Mouse (Mus musculus) Muller cell, postnatal 12 days (primary cell): ENCODE measurements at regions not wholly inside any gene's neighbourhood (a gene's known extent, or its start where the extent isn't known, plus 50 kb on each side); places are given as distances from the start of the nearest gene placed in this dataset.

Experiments used
- DNase-seq: peaks from one replicate; pipeline ENCODE4 v3.0.0-alpha.2; 2015; ENCODE audit errors: inconsistent ontology term

DNA sequence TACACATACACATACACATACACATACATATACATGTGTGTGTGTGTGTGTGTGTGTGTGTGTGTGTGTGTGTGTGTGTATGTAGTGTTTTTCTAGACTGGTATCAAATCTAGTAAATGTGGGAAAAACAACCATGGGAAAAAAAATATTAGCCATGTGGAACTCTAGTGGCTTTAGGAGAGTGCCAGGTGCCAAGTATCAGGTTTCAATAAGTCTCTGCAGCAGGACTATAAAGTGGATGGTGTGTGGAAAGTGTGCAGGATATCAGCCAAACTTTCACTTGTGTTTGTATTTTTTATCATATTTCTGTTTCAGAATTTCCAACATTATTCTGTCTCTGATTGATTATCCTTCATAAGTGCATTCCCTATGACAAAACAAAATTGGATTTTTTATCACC, 653.3 kb upstream of the Fam98a start:
- DNase-seq, result no peak

- no peak for DNase-seq
Measured at GRCm38 (mm10) chr17:76184813-76185212, 633.1 kb upstream of the Fam98a start.

GRCm38 (mm10) chr17:76136660-76137495, 585.1 kb upstream of the Fam98a start:
- no peak for DNase-seq

- DNase-seq, result no peak
Measured at GRCm38 (mm10) chr17:76134030-76134429, 582.3 kb upstream of the Fam98a start.

DNA sequence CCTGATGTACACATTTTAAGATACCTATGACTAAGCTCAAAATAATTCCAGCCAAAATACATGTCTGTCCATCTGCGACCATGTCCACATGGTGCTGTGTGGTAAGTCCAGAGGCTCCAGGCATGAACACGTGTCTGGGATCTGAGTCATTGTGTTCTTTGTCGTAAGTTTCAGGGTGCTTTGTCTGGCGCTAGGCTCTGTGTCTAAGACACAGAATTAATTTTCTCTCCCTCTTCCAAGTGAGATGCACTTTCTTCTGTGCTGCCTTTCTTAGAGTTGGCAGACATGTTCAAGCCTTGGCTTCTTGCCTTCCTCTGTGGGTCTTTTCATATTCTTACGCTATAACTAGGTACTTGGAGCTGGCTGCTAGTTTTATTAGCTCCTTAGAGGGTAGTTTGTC, 573.5 kb upstream of the Fam98a start:
- no peak for DNase-seq

DNA sequence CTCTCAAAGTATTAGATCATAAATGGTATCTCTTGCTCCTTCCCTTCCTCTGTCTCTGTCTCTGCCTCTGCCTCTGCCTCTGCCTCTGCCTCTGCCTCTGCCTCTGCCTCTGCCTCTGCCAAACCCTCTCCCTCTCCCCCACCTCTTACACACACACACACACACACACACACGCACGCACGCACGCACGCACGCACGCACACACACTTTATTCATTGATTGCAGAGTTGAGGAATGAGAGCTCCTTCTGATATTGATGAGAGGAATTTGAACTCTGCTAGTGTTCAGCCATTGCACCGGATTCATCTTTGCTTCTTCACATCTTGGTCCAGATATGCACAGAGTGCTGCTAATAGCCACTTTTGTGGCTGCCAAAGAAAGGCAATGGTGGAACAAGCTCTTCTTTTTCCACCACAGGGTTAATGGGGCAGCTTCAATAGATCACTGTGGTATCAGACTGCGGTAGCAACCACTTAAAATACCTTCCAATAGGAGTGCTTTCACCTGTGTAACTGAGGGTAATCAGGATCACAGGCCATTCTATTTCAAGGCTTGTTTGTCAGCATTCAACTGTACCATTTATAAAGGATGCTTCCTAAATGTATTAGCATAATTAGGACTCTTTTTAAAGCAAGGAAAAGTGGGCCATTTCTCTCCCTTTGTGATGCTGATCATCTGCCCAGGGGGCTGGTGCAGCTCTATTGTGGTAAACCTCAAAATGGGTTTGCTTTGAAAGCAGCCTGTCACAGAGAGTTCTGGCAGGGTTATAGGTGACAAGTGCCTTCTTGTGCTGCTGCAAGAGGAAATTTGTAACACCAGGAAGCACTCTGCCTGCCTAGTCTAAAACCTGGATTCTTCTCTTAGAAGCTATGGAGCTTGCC, 559.8 kb upstream of the Fam98a start:
- peak; percentile 86 for DNase-seq

- peak; percentile 42 for DNase-seq
Measured at GRCm38 (mm10) chr17:76110856-76111255, 559.1 kb upstream of the Fam98a start.

DNA sequence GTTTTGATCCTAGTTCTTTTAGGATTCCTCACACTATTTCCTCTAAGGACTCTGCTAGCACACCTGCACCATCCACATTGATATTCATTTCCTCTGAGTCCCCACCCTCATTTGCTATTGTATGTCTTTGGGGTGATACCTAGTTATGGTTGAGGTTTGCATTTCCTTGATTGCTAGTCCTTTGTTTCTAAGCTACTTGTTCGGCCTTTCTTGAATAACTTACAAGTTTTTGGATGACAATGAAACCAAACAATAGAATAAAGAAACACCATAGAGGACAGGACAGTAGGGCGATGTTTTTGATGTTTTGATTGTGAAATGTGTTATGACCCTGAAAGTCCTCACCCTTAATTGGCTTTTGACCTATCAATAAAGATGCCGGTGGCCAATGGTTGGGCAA, 531.8 kb upstream of the Fam98a start:
- DNase-seq, result no peak

DNA sequence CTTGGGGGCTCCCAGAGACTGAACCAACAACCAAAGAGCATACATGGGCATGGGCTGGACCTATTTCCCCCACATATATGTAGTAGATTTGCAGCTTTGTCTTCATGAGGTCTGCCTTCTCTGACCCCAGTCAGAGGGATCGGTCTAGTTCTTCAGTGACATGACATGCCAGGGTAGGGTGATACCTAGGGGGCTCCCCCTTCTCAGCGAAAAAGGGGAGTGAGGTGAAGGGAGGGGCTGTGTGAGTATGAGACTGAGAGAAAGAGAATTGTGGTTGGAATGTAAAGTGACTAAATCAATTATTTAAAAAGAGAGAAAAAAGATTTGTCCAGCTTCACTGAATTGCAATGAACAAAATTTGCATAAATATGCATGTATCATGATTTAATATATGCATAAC, 530.0 kb upstream of the Fam98a start:
- no peak for DNase-seq

- DNase-seq, result no peak
Measured at GRCm38 (mm10) chr17:76046438-76046837, 494.7 kb upstream of the Fam98a start.

- DNase-seq, result no peak
Measured at GRCm38 (mm10) chr17:76032710-76033109, 481.0 kb upstream of the Fam98a start.

- peak; percentile 84 for DNase-seq
Measured at GRCm38 (mm10) chr17:76008011-76008410, 456.3 kb upstream of the Fam98a start.

GRCm38 (mm10) chr17:76002836-76003235, 451.1 kb upstream of the Fam98a start:
- DNase-seq, result no peak

- no peak for DNase-seq
Measured at GRCm38 (mm10) chr17:75961371-75961770, 409.6 kb upstream of the Fam98a start.

DNA sequence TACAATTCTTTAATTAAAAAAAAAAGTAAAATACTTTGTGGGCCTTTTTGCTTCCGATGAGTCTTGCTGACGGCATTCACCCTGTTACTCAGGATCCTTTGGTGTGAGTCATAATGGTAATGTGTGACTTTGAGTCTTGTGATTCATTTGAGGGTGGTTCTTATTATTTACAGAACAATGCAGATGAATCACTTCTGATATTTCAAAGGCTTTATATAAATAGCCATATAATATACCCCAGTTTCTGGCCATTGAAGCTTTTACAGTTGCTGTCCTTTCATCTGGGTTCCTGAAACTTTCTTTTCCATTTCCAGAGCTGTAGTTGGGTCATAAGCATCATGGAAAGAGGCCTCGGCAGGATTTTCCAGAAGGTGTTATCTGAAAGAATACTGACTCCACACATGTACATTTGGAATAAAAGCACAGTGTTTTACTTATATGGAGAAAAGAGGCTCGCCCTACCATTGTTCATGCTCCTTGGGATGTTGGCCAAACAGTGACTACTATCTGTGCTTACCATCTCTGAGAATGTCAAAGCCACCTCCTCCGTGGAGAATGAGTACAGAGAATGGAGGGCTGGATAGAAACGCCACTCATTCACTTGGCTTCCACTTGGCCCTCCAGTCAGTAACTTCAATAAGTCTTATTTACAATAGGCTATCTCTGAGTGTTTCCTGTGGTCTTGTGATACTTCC, 385.1 kb upstream of the Fam98a start:
- DNase-seq, result peak; percentile 91

DNA sequence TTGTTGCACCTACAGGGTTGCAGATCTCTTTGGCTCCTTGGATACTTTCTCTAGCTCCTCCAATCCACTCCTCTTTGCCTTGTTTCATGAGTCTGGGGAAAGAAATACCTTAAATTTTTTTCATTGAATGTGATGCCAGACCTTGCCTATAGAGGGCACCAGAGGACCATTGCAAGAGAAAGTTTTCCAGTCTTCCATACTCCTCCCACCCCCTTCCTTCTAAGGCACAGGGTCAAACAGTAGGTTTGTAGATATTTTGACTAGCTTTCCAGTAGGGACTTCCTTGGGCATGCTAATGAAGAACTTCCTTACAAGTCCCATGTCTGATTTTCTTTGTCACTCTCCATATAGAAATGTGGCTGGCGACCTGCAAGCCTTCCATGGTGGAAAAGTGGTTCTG, 379.3 kb upstream of the Fam98a start:
- DNase-seq, result peak; percentile 71

- DNase-seq, result no peak
Measured at GRCm38 (mm10) chr17:75920240-75920639, 368.5 kb upstream of the Fam98a start.

- no peak for DNase-seq
Measured at GRCm38 (mm10) chr17:75917020-75917419, 365.3 kb upstream of the Fam98a start.

DNA sequence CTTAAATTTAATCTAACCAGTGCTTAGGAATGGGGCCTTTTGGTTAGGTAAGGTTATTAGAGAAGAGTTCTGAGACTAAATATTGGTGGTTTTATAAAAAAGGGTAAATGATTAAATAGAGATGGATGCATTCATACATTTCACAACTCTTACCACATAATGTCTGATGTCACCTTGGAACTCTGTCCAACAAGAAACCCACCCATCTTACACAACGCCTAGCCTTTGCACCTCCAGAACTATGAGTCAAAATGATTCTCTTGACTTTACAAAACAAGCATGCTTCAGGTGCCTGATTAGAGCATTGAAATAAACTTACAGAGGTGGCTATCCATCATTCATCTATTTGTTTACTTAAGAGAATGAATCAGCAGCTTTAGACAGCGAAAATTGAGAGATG, 364.8 kb upstream of the Fam98a start:
- DNase-seq, result no peak

DNA sequence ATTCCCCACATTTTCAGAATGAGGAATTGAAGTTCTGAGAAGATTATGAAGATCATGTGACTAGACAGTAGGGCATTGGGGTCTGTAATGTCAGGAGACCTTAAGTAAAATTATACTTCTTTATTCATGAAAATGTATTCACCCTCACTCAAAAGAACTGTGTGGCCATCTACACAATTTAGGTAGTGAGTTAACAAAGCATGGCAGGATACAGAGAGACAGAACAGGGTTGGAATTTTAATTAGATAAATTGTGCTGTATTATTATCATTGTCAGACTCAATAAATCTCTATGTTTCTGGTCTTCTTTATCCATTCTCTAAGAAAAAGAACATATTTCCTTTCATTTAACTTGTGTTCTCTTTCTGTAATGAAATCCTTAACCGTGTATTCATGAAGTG, 363.5 kb upstream of the Fam98a start:
- peak; percentile 82 for DNase-seq

DNA sequence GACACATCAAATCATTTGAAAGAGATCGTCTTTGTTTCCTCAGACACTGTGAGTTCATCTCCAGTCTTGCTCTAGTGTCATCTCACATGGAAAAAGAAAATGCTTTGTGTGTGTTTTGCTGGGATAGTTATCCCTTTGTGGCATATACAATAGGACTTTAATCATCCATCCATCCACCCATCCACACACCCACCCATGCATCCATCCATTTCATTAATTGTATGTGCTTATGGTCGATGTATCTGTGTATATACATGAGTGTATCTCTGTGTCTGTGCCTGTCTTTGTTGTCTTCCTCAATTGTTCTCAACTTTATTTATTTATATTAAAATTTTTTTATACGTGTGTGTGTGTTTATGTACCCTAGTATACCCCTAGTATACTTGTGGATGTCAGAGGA, 355.3 kb upstream of the Fam98a start:
- no peak for DNase-seq

- DNase-seq, result peak; percentile 42
Measured at GRCm38 (mm10) chr17:75906643-75907042, 354.9 kb upstream of the Fam98a start.
